26 mouse cellular contexts compared by ENCODE assay signal in the genomic region with DNA sequence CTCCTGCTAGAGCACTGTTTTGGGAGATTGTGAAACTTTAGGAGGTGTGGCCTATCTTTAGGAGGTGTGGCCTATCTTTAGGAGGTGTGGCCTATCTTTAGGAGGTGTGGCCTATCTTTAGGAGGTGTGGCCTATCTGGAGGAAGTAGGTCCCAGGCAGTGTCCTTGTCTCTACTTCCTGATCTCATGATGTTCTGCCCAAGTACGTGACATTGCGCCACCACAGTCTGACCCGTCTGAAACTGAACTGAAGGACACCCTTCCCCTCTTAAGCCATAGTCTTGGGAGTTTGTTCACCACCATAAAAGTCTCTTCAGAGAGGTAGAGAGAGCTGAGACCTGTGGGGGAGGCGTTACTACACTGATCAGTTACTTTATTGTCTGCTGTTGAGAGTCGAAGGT.
DNase-seq lines count a peak whose midpoint lies in the region; ATAC-seq and TF ChIP-seq lines count a peak whose summit lies in the region.
"Had no signal": no experiment of that assay in that cellular context is flagged by ENCODE, and none has a peak within 500 bp of the region (broad histone marks: within the 10 kb centered on the region; RNA-seq: fewer than 3 reads in every experiment).

No protein-coding gene starts in this region.

- 0 out of 2 replicates have a peak, but pooled peaks have one; percentile 34 for ATAC-seq in kidney, embryonic 14.5 days (ENCODE audit: low FRiP score, low TSS enrichment)
- peak; percentile 93 for ATAC-seq in granulocyte monocyte progenitor cell, adult 5-6 weeks (replicated peaks; ENCODE audit: poor library complexity, severe bottlenecking)
- ATAC-seq: inflammation-experienced regulatory T-cells, adult 6 months; liver, embryonic 12.5 days had no signal

- H3K9ac ChIP-seq in kidney, embryonic 14.5 days (ENCODE audit: low read depth, low read length), result no peak overlapping the region
- H3K9ac ChIP-seq: forebrain, embryonic 12.5 days; heart, embryonic 15.5 days; hindbrain, embryonic 14.5 days; liver, embryonic 12.5 days; lung, embryonic 15.5 days; stomach, embryonic 15.5 days had no signal

- peaks cover 2% of the 10 kb centered on the region; the same call in 1 of the 2 replicates for H3K9me3 ChIP-seq in kidney, embryonic 14.5 days (ENCODE audit: control insufficient read depth, low read length)
- H3K9me3 ChIP-seq: forebrain, embryonic 12.5 days; heart, embryonic 15.5 days; liver, embryonic 12.5 days; lung, embryonic 15.5 days; stomach, embryonic 15.5 days had no signal

- H3K36me3 ChIP-seq in kidney, embryonic 14.5 days (ENCODE audit: control insufficient read depth, insufficient read depth, low read length), result no peaks in the 10 kb centered on the region
- H3K36me3 ChIP-seq in testis, adult 2 months (ENCODE audit: control insufficient read depth, insufficient read depth, low read length), result no peaks in the 10 kb centered on the region
- H3K36me3 ChIP-seq: forebrain, embryonic 12.5 days; heart, embryonic 15.5 days; liver, embryonic 12.5 days; lung, embryonic 15.5 days; stomach, embryonic 15.5 days had no signal

- H3K4me3 ChIP-seq in kidney, embryonic 14.5 days (ENCODE audit: low read length), result no peak overlapping the region
- H3K4me3 ChIP-seq in testis, adult 2 months (ENCODE audit: control insufficient read depth, low read depth, low read length), result peak overlapping the region; percentile 58
- H3K4me3 ChIP-seq: erythroblast, embryonic 14.5 days; forebrain, embryonic 12.5 days; heart, embryonic 15.5 days; left cerebral cortex, adult 2 months; liver, embryonic 12.5 days; lung, embryonic 15.5 days; stomach, embryonic 15.5 days had no signal

- H3K27ac ChIP-seq in kidney, embryonic 14.5 days (ENCODE audit: low read depth, low read length), result no peak overlapping the region
- no peak overlapping the region for H3K27ac ChIP-seq in testis, adult 2 months (ENCODE audit: control insufficient read depth, insufficient read depth, low read depth, low read length)
- H3K27ac ChIP-seq: forebrain, embryonic 12.5 days; heart, embryonic 15.5 days; hindbrain, embryonic 14.5 days; kidney, postnatal 0 days; left cerebral cortex, adult 2 months; liver, embryonic 12.5 days; lung, embryonic 15.5 days; macrophage; stomach, embryonic 15.5 days had no signal

- no peak for DNase-seq in kidney, postnatal 4 days
- no peak for DNase-seq in testis, postnatal 14 days (ENCODE audit: low spot score)
- DNase-seq in thymus, postnatal 14 days, result no peak
- DNase-seq in cerebellum, postnatal 25 days, result no peak
- DNase-seq: adrenal gland, postnatal 10 days; cerebellum, adult 2 months; cerebellum, postnatal 36 days; gastrocnemius, postnatal 25 days; heart, postnatal 4 days; left cerebral cortex, postnatal 4 days; right cerebral cortex, adult 18-20 months had no signal

- H3K27me3 ChIP-seq in kidney, embryonic 14.5 days (ENCODE audit: control insufficient read depth, insufficient read depth, low read length), result no peaks in the 10 kb centered on the region; the same call in 1 of the 2 replicates
- H3K27me3 ChIP-seq in testis, adult 2 months (ENCODE audit: control insufficient read depth, insufficient read depth, low read length), result no peaks in the 10 kb centered on the region
- H3K27me3 ChIP-seq: forebrain, embryonic 12.5 days; lung, embryonic 15.5 days; stomach, embryonic 15.5 days had no signal

- H3K4me2 ChIP-seq in kidney, embryonic 14.5 days (replicated peaks; ENCODE audit: low read depth, low read length), result no peak overlapping the region
- H3K4me2 ChIP-seq: forebrain, embryonic 12.5 days; heart, embryonic 15.5 days; hindbrain, embryonic 14.5 days; liver, embryonic 12.5 days; lung, embryonic 15.5 days; midbrain, embryonic 11.5 days; stomach, embryonic 15.5 days had no signal

- no peak for TF ChIP-seq POLR2A in testis, adult 2 months (IDR thresholded peaks at IDR 0.05; ENCODE audit: control insufficient read depth, low read depth, low read length)

- H3K4me1 ChIP-seq in kidney, embryonic 14.5 days (ENCODE audit: control insufficient read depth, insufficient read depth, low read length), result no peaks in the 10 kb centered on the region
- no peaks in the 10 kb centered on the region for H3K4me1 ChIP-seq in testis, adult 2 months (ENCODE audit: control insufficient read depth, insufficient read depth, low read length)
- H3K4me1 ChIP-seq: liver, embryonic 12.5 days; stomach, embryonic 15.5 days had no signal

- TF ChIP-seq CTCF in testis, adult 2 months (IDR thresholded peaks at IDR 0.05; ENCODE audit: control insufficient read depth, insufficient read depth, insufficient replicate concordance, low read depth, low read length), result no peak

- WGBS in kidney, embryonic 14.5 days, result 76% methylated on average over 5 of the region's 5 CpGs
